Mouse (Mus musculus): Measurements from ENCODE around the gene Rnf123.

The Rnf123 gene

GRCm38 (mm10) chr9:108104766-108105548 lies 21.8 kb upstream of the Rnf123 start:
- DNase-seq (ENCODE audit: low read depth, low spot score) = no peak

GRCm38 (mm10) chr9:108099619-108100018 lies 16.5 kb upstream of the Rnf123 start:
- no peak for DNase-seq (ENCODE audit: low read depth, low spot score)

- DNase-seq (ENCODE audit: low read depth, low spot score) = no peak
Observed at GRCm38 (mm10) chr9:108095949-108096712, 13.0 kb upstream of the Rnf123 start.

- DNase-seq (ENCODE audit: low read depth, low spot score) = peak; percentile 75
Observed at GRCm38 (mm10) chr9:108095518-108095917, 12.4 kb upstream of the Rnf123 start.

- no peak for DNase-seq (ENCODE audit: low read depth, low spot score)
Observed at GRCm38 (mm10) chr9:108094998-108095411, 11.9 kb upstream of the Rnf123 start.

- peak; percentile 88 for DNase-seq (ENCODE audit: low read depth, low spot score)
Observed at GRCm38 (mm10) chr9:108094184-108094941, 11.2 kb upstream of the Rnf123 start, which contains the start of gene Apeh. Gene Apeh (minus strand): TSS chr9:108094606.

- DNase-seq (ENCODE audit: low read depth, low spot score) = no peak
Observed at GRCm38 (mm10) chr9:108093586-108093985, 10.4 kb upstream of the Rnf123 start.

GRCm38 (mm10) chr9:108090611-108091120 lies 7.5 kb upstream of the Rnf123 start:
- DNase-seq (ENCODE audit: low read depth, low spot score) = no peak

- DNase-seq (ENCODE audit: low read depth, low spot score) = no peak
Observed at GRCm38 (mm10) chr9:108085261-108085660, 2.1 kb upstream of the Rnf123 start.

- DNase-seq (ENCODE audit: low read depth, low spot score) = no peak
Observed at GRCm38 (mm10) chr9:108083561-108083960, 415 bp upstream of the Rnf123 start.

- DNase-seq (ENCODE audit: low read depth, low spot score) = no peak
Observed at GRCm38 (mm10) chr9:108082549-108082948, 597 bp downstream of the Rnf123 start.

GRCm38 (mm10) chr9:108080168-108080567 lies 3.0 kb downstream of the Rnf123 start, which contains the start of gene Mst1:
Gene Mst1 (plus strand): TSS chr9:108080436.
- no peak for DNase-seq (ENCODE audit: low read depth, low spot score)

- no peak for DNase-seq (ENCODE audit: low read depth, low spot score)
Observed at GRCm38 (mm10) chr9:108073141-108073930, 9.8 kb downstream of the Rnf123 start.

- no peak for DNase-seq (ENCODE audit: low read depth, low spot score)
Observed at GRCm38 (mm10) chr9:108072481-108072924, 10.6 kb downstream of the Rnf123 start.

GRCm38 (mm10) chr9:108071801-108072200 lies 11.3 kb downstream of the Rnf123 start:
- no peak for DNase-seq (ENCODE audit: low read depth, low spot score)

- no peak for DNase-seq (ENCODE audit: low read depth, low spot score)
Observed at GRCm38 (mm10) chr9:108069529-108069928, 13.6 kb downstream of the Rnf123 start.

GRCm38 (mm10) chr9:108069007-108069406 lies 14.1 kb downstream of the Rnf123 start:
- no peak for DNase-seq (ENCODE audit: low read depth, low spot score)

GRCm38 (mm10) chr9:108067900-108068299 lies 15.2 kb downstream of the Rnf123 start:
- peak; percentile 83 for DNase-seq (ENCODE audit: low read depth, low spot score)

- no peak for DNase-seq (ENCODE audit: low read depth, low spot score)
Observed at GRCm38 (mm10) chr9:108067199-108067598, 15.9 kb downstream of the Rnf123 start.

- DNase-seq (ENCODE audit: low read depth, low spot score) = no peak
Observed at GRCm38 (mm10) chr9:108065491-108066011, 17.6 kb downstream of the Rnf123 start.

GRCm38 (mm10) chr9:108063361-108063760 lies 19.8 kb downstream of the Rnf123 start:
- DNase-seq (ENCODE audit: low read depth, low spot score) = no peak
